Mouse (Mus musculus) induced T-regulatory cell, adult 2 months (primary cell): ENCODE results near the gene Ostf1.

Experiments used
- DNase-seq: peaks from one replicate; pipeline ENCODE4 v3.0.0-alpha.2; 2012; ENCODE audit warnings: low read depth

The Ostf1 gene

GRCm38 (mm10) chr19:18644084-18644483 is 12.5 kb upstream of the Ostf1 start:
- DNase-seq = no peak

GRCm38 (mm10) chr19:18643411-18643810 is 11.8 kb upstream of the Ostf1 start:
- DNase-seq = no peak

GRCm38 (mm10) chr19:18641001-18641400 is 9.4 kb upstream of the Ostf1 start:
- DNase-seq = no peak

- peak; percentile 63 for DNase-seq
These were observed 7.9 kb upstream of the Ostf1 start for GRCm38 (mm10) chr19:18639552-18639951.

- DNase-seq = no peak
These were observed 7.3 kb upstream of the Ostf1 start for GRCm38 (mm10) chr19:18638949-18639348.

- no peak for DNase-seq
These were observed 6.3 kb upstream of the Ostf1 start for GRCm38 (mm10) chr19:18637954-18638353.

GRCm38 (mm10) chr19:18632231-18633185 is 885 bp upstream of the Ostf1 start:
- DNase-seq = no peak

- DNase-seq = peak; percentile 59
These were observed 421 bp downstream of the Ostf1 start for GRCm38 (mm10) chr19:18631161-18631643.

GRCm38 (mm10) chr19:18630221-18631119 is 1.2 kb downstream of the Ostf1 start:
- peak; percentile 60 for DNase-seq

GRCm38 (mm10) chr19:18629589-18629988 is 2.0 kb downstream of the Ostf1 start:
- no peak for DNase-seq

GRCm38 (mm10) chr19:18623894-18624293 is 7.7 kb downstream of the Ostf1 start:
- DNase-seq = no peak

- peak; percentile 65 for DNase-seq
These were observed 11.9 kb downstream of the Ostf1 start for GRCm38 (mm10) chr19:18619691-18620090.

- peak; percentile 82 for DNase-seq
These were observed 12.6 kb downstream of the Ostf1 start for GRCm38 (mm10) chr19:18619060-18619459.

GRCm38 (mm10) chr19:18617504-18617903 is 14.1 kb downstream of the Ostf1 start:
- no peak for DNase-seq

GRCm38 (mm10) chr19:18615680-18616240 is 15.9 kb downstream of the Ostf1 start:
- DNase-seq = peak; percentile 22

GRCm38 (mm10) chr19:18614337-18614736 is 17.3 kb downstream of the Ostf1 start:
- DNase-seq = no peak

- DNase-seq = no peak
These were observed 22.6 kb downstream of the Ostf1 start for GRCm38 (mm10) chr19:18608975-18609374.

- peak; percentile 47 for DNase-seq
These were observed 23.7 kb downstream of the Ostf1 start for GRCm38 (mm10) chr19:18607907-18608306.

GRCm38 (mm10) chr19:18603011-18603410 is 28.6 kb downstream of the Ostf1 start:
- peak; percentile 69 for DNase-seq

GRCm38 (mm10) chr19:18600611-18601010 is 31.0 kb downstream of the Ostf1 start:
- no peak for DNase-seq

GRCm38 (mm10) chr19:18599650-18600049 is 32.0 kb downstream of the Ostf1 start:
- peak; percentile 69 for DNase-seq

- DNase-seq = peak; percentile 65
These were observed 32.6 kb downstream of the Ostf1 start for GRCm38 (mm10) chr19:18599051-18599450.
